Mouse (Mus musculus) CH12.LX (cell line): ENCODE measurements around the gene Mrpl51. TPM values are rescaled to one million over a fixed set of nuclear protein-coding genes. Genes with fewer than 3 reads are reported as not detected.

ENCODE experiments used
- DNase-seq: peaks from one replicate; pipeline ENCODE4 v3.0.0-alpha.2; 2013; ENCODE audit errors: extremely low read depth
- H3K27ac ChIP-seq: 2 replicates; pipeline ENCODE4 v1.5.1; 2012; ENCODE audit warnings: low read depth, mild to moderate bottlenecking, control low read depth, moderate library complexity; ENCODE audit not compliant: insufficient read depth
- H3K27me3 ChIP-seq: replicated peaks from 2 replicates; pipeline ENCODE3; 2012; ENCODE audit warnings: inconsistent platforms
- H3K36me3 ChIP-seq, 2 experiments: replicated peaks in 1 of 2; 2 replicates each; pipeline versions ENCODE3 to v1.6.1; 2012; ENCODE audit warnings: inconsistent platforms in 1 of 2, low read length in 1 of 2, mild to moderate bottlenecking in 1 of 2, mixed read lengths in 1 of 2, moderate library complexity in 1 of 2; ENCODE audit not compliant: control insufficient read depth in 1 of 2, insufficient read depth in 1 of 2
- H3K4me1 ChIP-seq, 2 experiments: 2 replicates each; pipeline ENCODE4 v1.6.1; 2012; ENCODE audit warnings: inconsistent platforms in 1 of 2, moderate library complexity in 1 of 2; ENCODE audit not compliant: insufficient read depth in 2 of 2, control insufficient read depth in 1 of 2
- H3K4me2 ChIP-seq: 2 replicates; pipeline ENCODE4 v1.6.1; 2012; ENCODE audit warnings: low read depth, mild to moderate bottlenecking, control low read depth; ENCODE audit not compliant: poor library complexity, insufficient read depth, severe bottlenecking
- H3K4me3 ChIP-seq, 3 experiments: fragments of 150-350 bp in 1 of 3; sonication (generic) in 1 of 3; replicated peaks in 1 of 3; 2 replicates each; pipeline versions ENCODE3 to v1.5.1; 2011 to 2012; ENCODE audit warnings: low read depth in 2 of 3, low read length in 2 of 3, mild to moderate bottlenecking in 2 of 3, moderate library complexity in 2 of 3, control low read depth in 1 of 3, improper control_type of control experiment in 1 of 3, inconsistent platforms in 1 of 3, mixed read lengths in 1 of 3; ENCODE audit not compliant: poor library complexity in 1 of 3
- H3K79me2 ChIP-seq: replicated peaks from 2 replicates; pipeline ENCODE4 v1.6.1; 2012; ENCODE audit warnings: mild to moderate bottlenecking, moderate library complexity; ENCODE audit not compliant: control insufficient read depth, poor library complexity, insufficient read depth, severe bottlenecking; ENCODE audit errors: extremely low read depth
- H3K9ac ChIP-seq: 2 replicates; pipeline ENCODE4 v1.6.1; 2012; ENCODE audit warnings: low read depth, mild to moderate bottlenecking, control low read depth, moderate library complexity; ENCODE audit not compliant: insufficient read depth
- H3K9me3 ChIP-seq: replicated peaks from 2 replicates; pipeline ENCODE3; 2012; ENCODE audit warnings: low read length, inconsistent platforms, mixed read lengths
- BHLHE40 ChIP-seq: IDR thresholded peaks from 2 replicates; pipeline ENCODE4 v1.6.1; 2011; ENCODE audit warnings: mild to moderate bottlenecking, low read depth, low read length, improper control_type of control experiment
- CHD1 ChIP-seq: IDR thresholded peaks from 2 replicates; pipeline ENCODE4 v1.6.1; 2012; ENCODE audit warnings: low read depth, low read length, improper control_type of control experiment, inconsistent platforms
- CTCF ChIP-seq, 2 experiments: IDR thresholded peaks in 1 of 2; conservative IDR thresholded peaks in 1 of 2; 2 replicates each; pipeline ENCODE4 v1.5.1; 2011 to 2012; ENCODE audit warnings: low read depth in 2 of 2, low read length in 2 of 2, improper control_type of control experiment in 1 of 2, inconsistent platforms in 1 of 2, mild to moderate bottlenecking in 1 of 2, moderate library complexity in 1 of 2
- GABPA ChIP-seq: IDR thresholded peaks from 2 replicates; pipeline ENCODE4 v1.6.1; 2012; ENCODE audit warnings: low read depth, low read length, improper control_type of control experiment, inconsistent platforms; ENCODE audit not compliant: insufficient replicate concordance
- HCFC1 ChIP-seq: IDR thresholded peaks from 2 replicates; pipeline ENCODE4 v1.6.1; 2012; ENCODE audit warnings: low read depth, mild to moderate bottlenecking, inconsistent platforms, low read length, improper control_type of control experiment
- JUN ChIP-seq: IDR thresholded peaks from 2 replicates; pipeline ENCODE4 v1.6.1; 2011; ENCODE audit warnings: low read depth, mild to moderate bottlenecking, low read length, improper control_type of control experiment, moderate library complexity; ENCODE audit not compliant: insufficient read depth
- JUND ChIP-seq: conservative IDR thresholded peaks from 2 replicates; pipeline ENCODE4 v1.6.1; 2011; ENCODE audit warnings: low read depth, low read length, improper control_type of control experiment
- KAT2A ChIP-seq: IDR thresholded peaks from 2 replicates; pipeline ENCODE4 v1.6.1; 2012; ENCODE audit warnings: low read length, improper control_type of control experiment, inconsistent platforms; ENCODE audit not compliant: insufficient replicate concordance
- MAFK ChIP-seq: IDR thresholded peaks from 2 replicates; pipeline ENCODE4 v1.6.1; 2011; ENCODE audit warnings: low read length, improper control_type of control experiment; ENCODE audit not compliant: insufficient replicate concordance
- MAZ ChIP-seq: IDR thresholded peaks from 2 replicates; pipeline ENCODE4 v1.6.1; 2012; ENCODE audit warnings: low read depth, mild to moderate bottlenecking, inconsistent platforms, low read length, improper control_type of control experiment, moderate library complexity
- MEF2A ChIP-seq: IDR thresholded peaks from 2 replicates; pipeline ENCODE4 v1.6.1; 2014; ENCODE audit warnings: low read depth, mild to moderate bottlenecking, inconsistent platforms, low read length, improper control_type of control experiment, borderline replicate concordance
- MXI1 ChIP-seq: IDR thresholded peaks from 2 replicates; pipeline ENCODE4 v1.6.1; 2011; ENCODE audit warnings: mild to moderate bottlenecking, low read depth, low read length, improper control_type of control experiment
- MYC ChIP-seq: IDR thresholded peaks from 2 replicates; pipeline ENCODE4 v1.6.1; 2011; ENCODE audit warnings: low read depth, mild to moderate bottlenecking, improper control_type of control experiment, low read length
- PAX5 ChIP-seq: IDR thresholded peaks from 2 replicates; pipeline ENCODE4 v1.6.1; 2012; ENCODE audit warnings: low read length, inconsistent platforms, mixed read lengths
- POLR2AphosphoS2 ChIP-seq: IDR thresholded peaks from 2 replicates; pipeline ENCODE4 v1.6.1; 2011; ENCODE audit warnings: low read depth, low read length, improper control_type of control experiment
- RAD21 ChIP-seq: IDR thresholded peaks from 2 replicates; pipeline ENCODE4 v1.6.1; 2011; ENCODE audit warnings: low read depth, mild to moderate bottlenecking, low read length, improper control_type of control experiment, moderate library complexity
- SIN3A ChIP-seq: IDR thresholded peaks from 2 replicates; pipeline ENCODE4 v1.6.1; 2012; ENCODE audit warnings: low read length, improper control_type of control experiment, inconsistent platforms
- SMC3 ChIP-seq: IDR thresholded peaks from 2 replicates; pipeline ENCODE4 v1.6.1; 2011; ENCODE audit warnings: low read depth, low read length, improper control_type of control experiment
- USF2 ChIP-seq: conservative IDR thresholded peaks from 2 replicates; pipeline ENCODE4 v1.6.1; 2011; ENCODE audit warnings: low read depth, low read length, improper control_type of control experiment
- ZKSCAN1 ChIP-seq: IDR thresholded peaks from 2 replicates; pipeline ENCODE4 v1.6.1; 2012; ENCODE audit warnings: low read depth, inconsistent platforms, low read length, improper control_type of control experiment, borderline replicate concordance
- ZMIZ1 ChIP-seq: IDR thresholded peaks from 2 replicates; pipeline ENCODE4 v1.6.1; 2012; ENCODE audit warnings: low read depth, mild to moderate bottlenecking, inconsistent platforms, low read length, improper control_type of control experiment
- dilution Hi-C: fragments of 300-500 bp; cut with MboI; formaldehyde crosslinking; loops from 2 replicates; pipeline ENCODE4 v1.14.3; 2020; ENCODE audit warnings: low sequenced_read_pairs; ENCODE audit not compliant: extremely low pct_unique_long_range_greater_than_20kb, extremely low pct_ligation_motif_present
- in situ Hi-C: fragments of 300-500 bp; cut with MboI; formaldehyde crosslinking; loops from 3 replicates; pipeline ENCODE4 v1.14.3; 2019; ENCODE audit warnings: low sequenced_read_pairs, low pct_ligation_motif_present, low pct_unique_long_range_greater_than_20kb, mixed read lengths
- polyA plus RNA-seq: library from polyadenylated mRNA; unstranded; fragments of >175 nt; gene quantifications from 2 replicates; pipeline ENCODE4 v1.2.1, GENCODE M21; 2012; ENCODE audit warnings: low read depth; ENCODE audit not compliant: insufficient read length
- total RNA-seq, 2 experiments: library from RNA; depleted of rRNA; stranded (reverse); fragments of 300-350 nt in 1 of 2; fragments of >200 nt in 1 of 2; gene quantifications; 2 replicates each; pipeline ENCODE4 v1.2.3; 2012 to 2014

The Mrpl51 gene
- total and polyA plus RNA-seq, 3 experiments: 120 to 184 (median 161) TPM

GRCm38 (mm10) chr6:125236341-125236740 is 44.7 kb downstream of the Mrpl51 start:
- peaks cover 0 to 39% of the 10 kb centered on the region in 2 experiments; a peak in 2 of 4 replicates for H3K4me1 ChIP-seq
- H3K4me2 ChIP-seq: no peak overlapping the region
- H3K36me3 ChIP-seq: peaks cover 8 to 63% of the 10 kb centered on the region in 2 experiments
- no peaks in the 10 kb centered on the region for H3K79me2 ChIP-seq
- dilution Hi-C loops: no loop called here
- in situ Hi-C loops: no loop called here
- H3K4me3 ChIP-seq: no peak overlapping the region
- DNase-seq: no peak
- no peaks in the 10 kb centered on the region for H3K9me3 ChIP-seq
- H3K27me3 ChIP-seq: no peaks in the 10 kb centered on the region
- H3K27ac ChIP-seq: no peak overlapping the region
- TF ChIP-seq PAX5: no peak
- no peak for TF ChIP-seq HCFC1
- TF ChIP-seq SMC3: no peak
- TF ChIP-seq MAFK: no peak
- TF ChIP-seq GABPA: no peak
- no peak for TF ChIP-seq CHD1
- TF ChIP-seq ZMIZ1: no peak
- TF ChIP-seq CTCF (conservative IDR thresholded peaks at IDR 0.05 in 1 of 2, IDR thresholded peaks at IDR 0.05 in 1 of 2; ENCODE audit: low read depth in 2 of 2, low read length in 2 of 2): no peak
- no peak for TF ChIP-seq JUN
- TF ChIP-seq JUND: no peak
- TF ChIP-seq POLR2AphosphoS2: no peak
- TF ChIP-seq ZKSCAN1: no peak
- H3K9ac ChIP-seq: no peak overlapping the region

GRCm38 (mm10) chr6:125236782-125237181 is 45.2 kb downstream of the Mrpl51 start, which contains the start of gene Cd27:
Gene Cd27 (minus strand): TSS chr6:125237010.
- Histone ChIP-seq H3K4me2 (no peak within 1 kb of the TSS), H3K9me3 (no peaks in the 10 kb centered on the region), H3K9ac (no peak within 1 kb of the TSS), H3K27ac (no peak within 1 kb of the TSS), H3K79me2 (no peaks in the 10 kb centered on the region), H3K27me3 (no peaks in the 10 kb centered on the region), H3K36me3 (peaks cover 8 to 68% of the 10 kb centered on the region in 2 experiments), H3K4me1 (peaks cover 2 to 41% of the 10 kb centered on the region in 2 experiments; a peak in 3 of 4 replicates), H3K4me3 (no peak within 1 kb of the TSS)
- DNase-seq: no peak
- TF ChIP-seq SIN3A (no peak), RAD21 (no peak)
- in situ Hi-C loops: no loop called here
- dilution Hi-C loops: no loop called here

DNA sequence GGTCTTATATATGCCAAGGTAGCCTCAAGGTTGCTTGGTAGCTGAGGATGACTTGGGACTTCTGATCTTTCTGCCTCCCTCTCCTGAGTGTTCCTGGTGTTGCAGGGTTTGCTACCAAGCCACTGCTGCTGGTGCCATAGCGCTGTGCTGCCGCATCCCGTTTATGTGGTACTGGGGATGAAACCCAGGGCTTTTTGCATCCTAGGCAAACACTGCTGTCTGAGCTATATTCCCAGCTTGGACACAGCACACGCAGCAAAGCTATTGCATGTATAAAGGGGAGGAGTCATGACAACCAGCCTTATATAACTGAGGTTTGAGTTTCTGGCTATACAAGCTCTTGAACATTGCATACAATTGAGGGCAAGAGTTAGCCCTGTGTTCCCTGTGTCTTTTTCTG is 45.8 kb downstream of the Mrpl51 start:
- Histone ChIP-seq H3K4me2 (no peak overlapping the region), H3K4me3 (no peak overlapping the region), H3K27ac (no peak overlapping the region), H3K9me3 (no peaks in the 10 kb centered on the region), H3K36me3 (peaks cover 8 to 71% of the 10 kb centered on the region in 2 experiments), H3K9ac (no peak overlapping the region), H3K27me3 (no peaks in the 10 kb centered on the region), H3K79me2 (no peaks in the 10 kb centered on the region), H3K4me1 (peaks cover 2 to 37% of the 10 kb centered on the region in 2 experiments; a peak in 3 of 4 replicates)
- dilution Hi-C loops (no loop called here), in situ Hi-C loops (no loop called here)
- TF ChIP-seq MEF2A (no peak), MAZ (no peak), JUND (no peak), PAX5 (no peak), MXI1 (no peak), SIN3A (no peak), ZMIZ1 (no peak), BHLHE40 (no peak), USF2 (no peak), MYC (no peak), MAFK (no peak), KAT2A (no peak)
- DNase-seq: no peak
